Mouse (Mus musculus) neural tube, embryonic 10.5 days (tissue): ENCODE data around the gene Phykpl.
"Not testable (repeated sequence)": the region's sequence is repeated elsewhere in the genome, so short reads cannot be mapped to it uniquely, and the experiment has no call there.

Experiments used
- DNase-seq: peaks from one replicate; pipeline ENCODE4 v3.0.0-alpha.2; 2017; ENCODE audit warnings: low spot score; ENCODE audit errors: extremely low spot score

The Phykpl gene

DNA sequence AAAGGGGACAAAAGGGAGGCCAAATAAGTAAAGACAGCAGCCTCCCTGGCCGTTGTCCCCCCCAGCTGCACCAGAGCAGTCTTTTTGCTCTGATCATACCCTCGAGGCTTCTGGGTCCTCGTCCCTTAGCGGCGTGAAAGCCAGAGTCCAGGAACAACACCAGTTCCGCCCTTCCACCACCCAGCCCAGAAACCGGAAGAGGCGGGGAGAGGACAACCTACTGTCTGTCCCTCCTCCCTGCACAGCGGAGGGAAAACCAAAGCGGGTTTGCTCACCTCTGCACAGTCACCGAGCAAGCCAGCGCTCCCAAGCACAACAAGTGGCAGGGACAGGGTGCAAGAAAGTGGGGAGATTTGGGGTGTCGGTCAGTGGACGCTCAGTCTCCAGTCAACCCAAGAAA lies 31.0 kb downstream of the Phykpl start:
- peak; percentile 72 for DNase-seq

DNA sequence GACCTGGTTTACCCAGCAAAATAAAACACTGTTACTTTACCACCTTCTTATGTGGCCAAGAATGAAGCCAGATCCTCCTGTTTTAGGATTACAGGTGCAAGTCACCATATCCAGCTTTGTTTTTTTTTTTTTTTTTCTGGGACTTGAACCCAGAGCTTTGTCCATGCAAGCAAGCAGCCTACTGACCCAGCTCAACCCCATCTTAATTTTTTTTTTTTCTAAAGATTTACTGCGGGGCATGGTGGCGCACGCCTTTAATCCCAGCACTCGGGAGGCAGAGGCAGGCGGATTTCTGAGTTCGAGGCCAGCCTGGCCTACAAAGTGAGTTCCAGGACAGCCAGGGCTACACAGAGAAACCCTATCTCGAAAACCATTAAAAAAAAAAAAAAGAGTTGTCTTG lies 31.6 kb downstream of the Phykpl start:
- DNase-seq: not testable (repeated sequence)

DNA sequence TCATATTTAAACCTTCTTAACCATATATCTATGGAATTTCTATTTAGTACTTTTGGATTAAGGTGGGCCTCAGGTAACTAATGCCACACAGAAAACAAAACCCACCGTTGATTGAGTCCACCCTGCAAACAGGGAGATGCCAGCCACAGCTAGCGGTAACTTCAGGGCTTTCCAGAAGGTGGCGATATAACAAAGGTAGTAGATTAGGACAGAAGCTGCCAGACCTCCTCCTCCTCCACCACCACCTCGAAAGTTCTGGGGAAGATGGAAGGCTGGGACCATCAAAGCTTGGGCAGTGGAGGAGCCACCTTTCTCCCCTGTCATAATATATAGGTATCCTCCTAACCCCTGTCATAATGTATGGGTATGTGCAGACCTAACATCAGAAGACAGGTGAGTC lies 33.1 kb downstream of the Phykpl start:
- DNase-seq: peak; percentile 54

DNA sequence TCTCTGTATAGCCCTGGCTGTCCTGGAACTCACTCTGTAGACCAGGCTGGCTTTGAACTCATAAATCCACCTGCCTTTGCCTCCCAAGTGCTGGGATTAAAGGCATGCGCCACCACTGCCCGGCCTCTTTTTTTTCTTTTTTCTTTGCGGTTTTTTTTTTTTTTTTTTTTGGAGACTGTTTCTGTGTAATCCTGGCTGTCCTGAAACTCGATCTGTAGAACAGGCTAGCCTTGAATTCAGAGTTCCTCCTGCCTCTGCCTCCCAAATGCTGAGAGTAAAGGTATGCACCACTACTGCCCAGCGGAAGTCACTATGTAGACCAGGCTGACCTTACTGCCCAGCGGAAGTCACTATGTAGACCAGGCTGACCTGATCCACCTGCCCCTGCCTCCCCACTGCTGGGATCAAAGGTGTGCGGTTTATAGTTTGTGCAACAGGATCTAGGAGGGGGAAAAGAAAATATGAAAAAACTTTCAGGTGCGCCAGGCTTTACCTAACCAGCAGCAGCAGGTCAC lies 34.4 kb downstream of the Phykpl start:
- DNase-seq: no peak

DNA sequence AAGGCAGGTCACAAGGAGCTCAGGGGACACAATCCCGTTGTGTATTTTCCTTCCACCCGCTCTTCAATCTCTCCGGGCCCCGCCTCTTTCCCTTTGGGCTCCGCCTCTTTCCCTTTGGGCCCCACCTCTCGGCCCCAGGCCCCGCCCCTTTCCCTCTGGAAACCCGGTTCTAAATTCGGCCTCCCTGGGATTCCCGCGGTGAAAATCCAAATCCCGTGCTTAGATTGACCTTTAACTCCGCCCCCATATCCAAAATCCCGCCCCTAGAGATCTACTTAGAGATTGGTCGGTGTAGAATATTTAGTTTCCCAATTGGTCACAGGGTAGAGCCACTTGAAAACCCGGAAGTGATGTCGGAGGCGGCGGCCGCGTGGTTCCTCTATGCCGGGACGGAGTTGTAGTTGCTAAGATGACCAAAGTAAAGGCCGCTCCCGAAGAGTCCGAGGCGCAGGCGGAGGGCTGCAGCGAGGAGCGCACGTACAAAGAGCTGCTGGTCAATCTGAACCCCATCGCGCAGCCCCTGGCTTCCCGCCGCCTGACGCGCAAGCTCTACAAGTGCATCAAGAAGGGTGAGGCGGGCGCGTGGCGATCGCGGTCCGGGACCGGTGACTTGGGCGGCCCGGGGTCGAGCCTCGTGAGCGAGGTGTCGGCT lies 35.0 kb downstream of the Phykpl start, which contains the start of gene Nhp2:
Gene Nhp2, plus strand, starts transcription at position 327 of the 652 bp plus-strand sequence.
- peak; percentile 92 for DNase-seq

DNA sequence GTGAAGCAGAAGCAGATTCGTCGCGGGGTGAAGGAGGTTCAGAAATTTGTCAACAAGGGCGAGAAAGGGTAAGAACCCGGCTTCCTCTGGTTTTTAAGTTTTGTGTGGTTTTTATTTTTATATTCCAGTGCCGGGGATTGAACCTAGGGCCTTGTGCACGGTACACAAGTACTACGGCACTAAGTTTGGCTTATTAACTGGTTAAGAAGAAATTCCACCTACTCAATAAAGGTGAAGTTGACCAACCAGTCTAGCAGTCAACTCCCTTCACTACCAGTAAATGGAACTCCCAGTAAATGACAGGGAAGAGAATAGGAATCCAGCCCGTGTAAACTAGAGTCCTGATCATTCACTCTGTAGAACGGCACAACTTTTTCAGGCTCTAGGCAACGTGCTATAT lies 35.5 kb downstream of the Phykpl start:
- no peak for DNase-seq

DNA sequence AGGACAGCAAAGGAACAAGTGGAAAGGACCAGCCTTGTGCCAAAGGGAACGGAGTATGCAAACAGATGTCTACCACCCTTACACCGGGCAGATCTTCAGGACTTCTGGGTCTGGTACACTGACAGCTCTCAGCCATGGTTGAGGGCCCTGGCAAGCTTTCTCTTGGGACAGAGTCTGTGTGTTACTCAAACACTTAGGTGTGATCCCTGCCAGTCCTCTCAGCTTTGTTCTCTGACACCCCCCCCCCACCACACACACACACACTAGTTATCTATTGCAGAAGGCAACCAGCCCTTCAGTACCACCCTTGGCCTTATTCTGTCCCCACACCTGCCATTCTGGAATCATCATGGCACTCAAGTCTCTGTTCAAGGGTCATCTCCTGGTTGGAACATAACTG lies 37.2 kb downstream of the Phykpl start:
- no peak for DNase-seq

DNA sequence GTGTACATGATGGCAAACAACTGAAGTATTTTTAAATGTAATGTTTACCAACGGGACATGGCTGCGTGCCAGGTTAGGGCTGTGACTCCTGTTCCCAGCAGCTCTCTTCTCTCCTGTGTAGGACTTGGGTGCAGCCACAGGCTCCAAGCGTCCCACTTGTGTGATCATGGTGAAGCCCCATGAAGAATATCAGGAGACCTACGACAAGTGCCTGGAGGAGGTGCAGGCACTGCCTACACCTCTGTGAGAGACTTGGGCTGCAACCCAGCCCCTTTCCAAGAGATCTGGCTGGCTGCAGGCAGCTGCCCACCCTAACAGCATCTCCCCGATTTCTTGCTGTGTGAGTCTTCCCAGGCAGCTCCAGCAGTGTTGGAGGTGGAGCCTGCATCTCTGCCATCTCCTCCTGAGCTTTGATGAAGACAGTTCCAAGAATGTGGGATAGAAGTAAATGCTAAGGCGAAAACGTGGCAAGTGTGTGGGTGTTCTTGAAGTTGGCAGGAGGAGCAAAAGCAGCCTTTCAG lies 38.5 kb downstream of the Phykpl start:
- no peak for DNase-seq

DNA sequence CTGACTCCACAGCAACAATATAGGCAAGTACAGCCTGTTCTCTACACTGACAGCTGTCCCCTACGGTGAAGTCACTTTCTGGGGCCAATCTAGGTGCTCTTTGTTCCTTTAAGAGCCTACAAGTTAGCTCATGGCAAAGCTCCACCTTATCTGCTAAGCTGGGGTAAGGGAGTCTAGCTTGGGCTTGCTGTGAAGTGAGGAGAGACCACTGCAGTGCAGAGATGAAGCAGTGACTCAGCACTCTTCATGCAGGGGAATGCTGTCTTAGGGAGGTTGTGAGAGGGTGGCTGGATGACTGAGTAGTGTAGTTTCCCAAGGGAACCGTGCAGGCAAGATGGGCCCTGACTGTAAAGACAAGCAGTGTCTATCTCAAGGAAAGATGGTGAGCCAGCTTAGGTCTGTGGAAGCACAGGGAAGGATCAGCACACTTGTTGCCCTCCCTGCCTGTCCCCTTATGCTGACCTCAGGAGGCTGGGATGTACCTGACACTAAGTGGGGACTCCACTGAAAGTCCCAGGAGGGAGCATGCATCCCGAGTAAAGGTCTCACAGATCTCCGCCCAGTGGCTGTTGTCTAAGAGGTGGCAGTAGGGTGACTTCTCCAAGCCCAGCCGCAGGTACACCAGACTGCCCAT lies 40.7 kb downstream of the Phykpl start:
- no peak for DNase-seq

DNA sequence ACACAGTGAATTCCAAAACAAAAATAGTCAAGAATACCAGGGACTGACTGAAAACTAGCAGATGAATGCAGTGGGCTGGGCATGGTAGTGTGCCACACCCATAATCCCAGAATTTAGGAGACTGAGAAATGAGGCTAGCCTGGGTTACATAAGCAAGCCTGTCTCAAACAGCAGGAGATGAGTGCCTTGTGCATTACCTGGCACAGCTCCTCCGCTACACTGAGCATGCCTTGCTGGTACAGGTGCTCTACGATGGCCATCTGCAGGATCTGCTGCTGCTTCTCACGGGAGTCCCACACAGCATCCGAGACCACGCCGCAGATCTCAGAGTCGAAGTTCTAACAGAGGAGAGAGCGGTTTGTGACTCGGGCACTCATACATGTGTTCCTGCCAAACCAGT lies 42.9 kb downstream of the Phykpl start:
- no peak for DNase-seq

DNA sequence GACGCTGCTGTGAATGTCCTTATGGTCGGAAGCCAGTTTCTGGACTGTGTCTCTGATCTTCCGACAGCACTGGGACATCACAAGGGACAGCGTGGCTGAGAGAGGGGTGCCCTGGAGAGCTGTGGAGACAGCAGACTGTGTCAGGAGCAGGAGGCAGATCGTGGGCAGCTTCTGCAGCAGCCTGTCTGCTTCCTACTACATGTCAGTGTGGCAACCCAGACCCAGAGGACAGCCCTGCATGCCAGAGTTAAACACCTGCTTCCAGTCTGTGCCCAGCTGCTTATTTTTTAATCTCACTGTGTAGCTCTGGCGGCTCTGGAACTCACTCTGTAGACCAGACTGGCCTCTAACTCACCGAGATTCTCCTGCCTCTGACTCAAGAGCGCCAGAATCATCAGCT lies 43.4 kb downstream of the Phykpl start:
- DNase-seq: no peak

DNA sequence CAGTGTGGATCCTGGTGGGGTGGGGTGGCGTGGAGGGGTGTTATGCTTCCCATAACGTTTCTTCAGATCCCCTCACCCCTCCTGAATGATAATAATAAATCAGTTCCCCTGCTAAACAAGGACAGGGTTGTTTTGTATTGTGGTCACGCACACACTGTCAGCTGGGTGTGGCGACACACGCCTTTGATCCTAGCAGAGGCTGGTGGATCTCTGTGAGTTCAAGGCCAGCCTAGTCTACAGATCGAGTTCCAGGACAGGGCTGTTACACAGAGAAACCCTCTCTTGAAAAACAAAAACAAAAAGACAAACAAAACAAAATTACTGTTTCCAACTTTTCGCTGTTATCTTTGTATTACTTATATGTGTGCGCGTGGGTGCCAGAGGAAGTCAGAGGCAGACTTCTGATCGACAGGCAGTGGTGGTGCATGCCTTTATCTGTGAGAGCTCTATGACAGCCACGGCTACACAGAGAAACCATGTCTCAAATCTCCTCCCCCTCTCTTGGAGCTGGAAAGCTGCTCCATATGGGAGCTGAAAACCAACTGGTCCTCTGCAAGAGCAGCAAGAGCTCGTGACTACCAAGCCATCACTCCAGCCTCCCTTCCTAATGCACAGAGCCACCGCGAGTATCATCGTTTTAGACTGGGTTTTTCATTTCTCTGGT lies 45.2 kb downstream of the Phykpl start:
- DNase-seq: no peak

DNA sequence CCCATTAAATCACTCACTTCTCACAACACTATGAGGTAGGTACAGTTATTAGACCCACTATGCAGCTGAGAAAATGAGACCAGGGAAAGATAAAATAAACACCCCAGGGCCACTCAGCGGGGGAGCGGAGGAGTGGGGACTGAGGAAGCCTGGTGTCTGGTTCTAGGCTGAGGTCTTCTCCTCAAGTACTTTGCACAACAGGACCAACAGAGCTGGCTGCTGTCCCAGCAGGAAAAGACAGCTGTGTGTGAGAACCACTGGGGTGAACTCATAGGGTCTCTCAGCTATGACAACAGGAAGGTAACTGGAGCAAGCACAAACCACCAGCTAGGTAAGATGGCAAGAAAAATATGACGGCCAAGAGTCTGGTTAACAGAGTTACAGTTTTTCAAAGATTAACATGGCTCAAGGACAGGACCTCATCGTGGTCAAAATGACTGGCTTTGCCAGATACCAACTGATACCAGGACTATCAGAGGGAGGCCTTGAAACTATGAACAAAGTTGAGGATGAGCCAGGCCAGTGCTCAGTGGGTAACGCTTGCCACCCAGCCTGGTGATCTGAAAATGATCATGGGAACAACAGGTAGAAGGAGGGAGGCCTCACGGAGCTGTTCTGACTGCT lies 47.7 kb downstream of the Phykpl start:
- no peak for DNase-seq

DNA sequence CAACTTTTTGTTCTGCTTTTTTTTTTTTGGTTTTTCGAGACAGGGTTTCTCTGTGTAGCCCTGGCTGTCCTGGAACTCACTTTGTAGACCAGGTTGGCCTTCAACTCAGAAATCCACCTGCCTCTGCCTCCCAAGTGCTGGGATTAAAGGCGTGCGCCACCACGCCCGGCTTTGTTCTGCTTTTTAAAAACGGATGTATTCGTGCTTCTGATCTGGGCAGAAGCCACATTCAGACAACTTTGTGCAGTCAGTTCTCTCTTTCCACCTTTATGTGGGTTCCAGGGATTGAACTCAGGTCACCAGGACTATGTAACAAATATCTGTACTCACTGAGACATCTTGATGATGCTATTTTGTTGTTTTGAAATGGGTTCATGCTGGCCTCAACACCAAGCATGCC lies 48.6 kb downstream of the Phykpl start:
- not testable (repeated sequence) for DNase-seq

DNA sequence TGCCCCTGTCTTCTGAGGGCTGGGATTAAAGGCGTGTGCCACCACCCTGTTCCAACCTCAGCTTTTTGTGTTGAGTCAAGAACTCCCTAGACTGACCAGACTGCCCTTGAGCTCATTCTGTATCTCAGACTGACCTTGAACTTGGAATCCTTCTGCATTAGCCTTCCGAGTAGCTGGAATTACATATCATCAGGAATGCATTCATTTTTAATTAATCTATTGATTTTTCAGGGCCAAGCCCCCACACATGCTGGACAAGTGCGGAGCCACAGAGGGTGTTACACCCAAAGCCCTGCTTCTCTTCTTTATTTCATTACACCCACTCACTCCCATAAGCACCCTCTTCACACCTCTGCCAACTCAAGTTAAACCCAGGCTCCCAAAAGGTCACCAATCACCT lies 49.2 kb downstream of the Phykpl start:
- no peak for DNase-seq

DNA sequence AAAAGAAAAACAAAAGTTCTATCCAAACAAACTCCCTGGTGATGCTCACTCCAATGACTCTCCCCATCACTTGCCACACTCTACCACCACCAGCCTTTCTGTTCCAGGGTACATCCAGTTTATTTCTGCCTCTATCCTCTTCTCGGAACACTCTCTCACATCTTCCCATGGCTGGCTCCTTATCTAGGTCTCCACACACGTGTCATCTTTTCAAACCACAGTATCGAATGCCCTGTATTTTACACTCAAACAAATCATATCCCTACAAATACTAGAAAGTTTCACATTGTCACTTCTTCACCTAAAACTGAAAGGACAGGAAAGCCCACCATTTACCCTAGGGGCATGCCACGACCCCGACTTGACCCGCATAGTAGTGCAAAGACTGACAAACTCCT lies 50.6 kb downstream of the Phykpl start:
- DNase-seq: no peak

DNA sequence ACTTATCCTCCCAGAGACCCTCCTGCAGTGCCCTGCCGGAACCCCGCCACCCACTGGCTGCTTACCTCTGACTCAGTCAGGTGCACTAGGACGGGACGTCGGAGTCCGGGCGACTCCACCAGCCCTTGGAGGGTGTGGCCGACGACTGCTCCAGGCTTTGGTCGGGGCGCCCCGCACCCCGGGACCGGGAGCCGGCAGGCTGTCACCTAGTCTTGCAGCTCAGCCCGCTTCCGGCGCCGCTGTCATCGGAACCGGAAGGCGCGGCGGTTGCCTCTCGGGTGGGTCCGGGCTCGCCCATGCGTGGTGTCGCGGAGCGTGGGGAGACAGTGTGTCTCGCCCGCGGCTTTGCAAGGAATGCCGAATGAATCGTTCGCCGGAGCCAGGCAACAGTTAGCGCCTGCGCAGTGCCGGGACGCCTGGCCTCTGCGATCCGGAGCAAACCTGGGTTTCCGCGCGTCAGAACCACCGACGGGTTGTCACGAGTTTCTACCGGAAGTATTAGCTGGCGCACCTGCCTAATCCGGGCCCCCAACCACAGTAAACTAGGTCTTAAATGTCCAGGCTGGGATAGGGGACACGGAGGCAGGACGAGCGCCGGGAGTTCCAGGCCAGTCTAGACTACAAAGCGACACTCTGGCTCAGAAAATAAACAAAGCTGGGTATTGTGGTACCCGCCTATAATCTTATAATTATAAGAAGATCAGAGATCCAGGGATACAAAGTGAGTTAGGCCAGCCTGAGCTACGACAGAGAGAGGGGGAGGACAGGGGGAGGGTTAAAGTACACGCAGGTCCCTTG lies 51.2 kb downstream of the Phykpl start, which contains the start of gene Rmnd5b:
Gene Rmnd5b, minus strand, starts transcription at position 372 of the 798 bp plus-strand sequence.
- peak; percentile 88 for DNase-seq

DNA sequence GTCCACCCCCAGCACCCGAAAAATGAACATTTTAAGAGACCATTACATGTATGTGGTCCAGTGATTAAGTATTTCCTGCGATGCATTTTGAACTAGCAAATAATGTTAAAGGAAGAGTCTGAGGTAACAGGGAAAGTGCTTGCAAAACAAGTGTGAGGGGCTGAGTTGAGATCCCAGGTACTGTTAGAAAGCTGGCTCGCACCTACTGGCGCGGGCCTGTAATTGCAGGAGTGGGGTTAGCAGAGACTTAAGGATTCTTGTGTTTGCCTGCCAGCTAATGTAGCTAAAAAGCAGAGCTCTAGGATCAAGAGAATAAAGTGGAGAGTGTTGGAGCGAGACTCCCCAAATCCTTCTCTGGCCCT lies 51.7 kb downstream of the Phykpl start:
- peak; percentile 68 for DNase-seq

DNA sequence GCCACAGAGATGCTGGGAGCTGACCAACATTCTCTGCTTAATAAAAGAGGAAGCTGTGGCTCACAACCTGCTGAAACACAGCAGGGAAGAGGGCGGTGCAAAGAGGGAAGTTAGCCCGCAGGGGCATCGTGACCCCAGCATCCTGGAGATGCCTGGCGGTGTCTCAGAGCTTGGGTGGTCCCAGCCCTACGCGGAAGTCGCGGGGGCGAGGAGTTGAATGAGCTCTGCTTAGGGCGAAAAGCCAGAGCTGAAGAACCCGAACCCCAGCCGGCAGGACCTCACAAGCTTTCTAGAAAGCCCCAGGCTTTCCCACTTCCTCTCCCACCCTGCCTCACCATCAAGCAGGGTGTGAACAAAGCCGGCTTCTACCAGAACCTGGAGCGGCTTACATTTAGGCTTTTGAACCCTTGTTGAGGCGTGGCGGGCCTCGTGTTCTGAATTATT lies 53.4 kb downstream of the Phykpl start:
- DNase-seq: peak; percentile 63

DNA sequence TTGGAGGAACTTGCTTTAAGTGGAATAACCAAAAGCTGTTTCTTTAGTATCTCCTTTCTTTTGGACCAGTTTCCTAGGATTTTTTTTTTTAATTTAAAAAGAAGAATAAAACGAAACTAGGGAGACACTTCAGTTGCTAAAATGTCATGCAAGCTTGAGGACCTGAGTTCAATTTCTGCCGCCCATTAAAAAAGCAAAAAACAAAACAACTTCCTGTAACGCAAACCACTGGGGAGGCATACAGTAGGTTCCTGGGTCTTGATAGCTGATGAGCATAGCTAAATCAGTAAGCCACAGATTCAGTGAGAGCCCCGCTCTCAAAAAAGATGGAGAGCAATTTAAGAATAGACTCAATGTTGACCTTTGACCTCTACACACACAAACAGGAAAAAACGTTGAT lies 53.9 kb downstream of the Phykpl start:
- DNase-seq: no peak

DNA sequence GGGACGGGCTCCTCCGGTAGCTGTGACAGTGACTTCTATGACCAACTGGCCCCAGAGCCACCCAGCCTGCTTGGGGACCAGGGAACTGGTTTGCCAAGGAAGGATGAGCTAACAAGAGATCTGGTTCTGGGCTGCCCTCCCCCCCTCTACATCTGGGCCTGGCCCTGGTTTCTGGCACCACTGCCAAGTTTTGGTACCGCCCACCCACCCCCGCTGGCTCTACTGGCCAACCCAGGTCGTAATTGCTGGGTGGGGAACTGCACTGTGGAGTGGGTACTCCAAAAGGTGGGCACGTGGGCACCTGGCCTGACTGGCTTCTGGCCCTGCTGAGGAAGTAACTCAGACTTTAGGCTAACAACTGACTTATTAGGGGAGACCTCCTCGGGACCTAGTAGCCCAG lies 56.2 kb downstream of the Phykpl start:
- DNase-seq: no peak
